Mouse (Mus musculus): ENCODE results near the gene Adcy1.

- TF ChIP-seq CTCF (IDR thresholded peaks at IDR 0.05; ENCODE audit: insufficient read depth, low read depth, low read length) (no peak), POLR2A (IDR thresholded peaks at IDR 0.05; ENCODE audit: insufficient read depth, low read depth, low read length) (no peak)
Measured at GRCm38 (mm10) chr11:7150511-7150910, 87.2 kb downstream of the Adcy1 start.
